24 mouse cellular contexts compared by ENCODE assay signal in the genomic region with DNA sequence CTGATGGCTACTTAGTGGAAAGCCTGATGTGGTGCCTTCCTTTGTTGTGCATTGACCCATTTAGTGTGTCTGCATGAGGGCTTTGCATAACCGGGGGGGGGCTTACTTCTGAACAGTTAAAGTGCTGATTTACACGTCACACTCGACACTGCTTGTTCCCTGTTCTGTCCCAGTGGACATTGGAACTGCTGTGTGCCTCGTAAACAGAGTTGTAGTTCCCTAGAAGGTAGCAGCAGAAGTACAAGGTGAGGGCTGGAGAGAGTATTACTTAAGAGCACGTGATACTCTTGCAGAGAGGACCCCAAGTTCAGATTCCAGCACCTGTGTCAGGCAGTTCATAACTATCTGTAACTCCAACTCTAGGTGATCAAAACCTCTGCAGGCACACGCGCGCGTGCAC.
DNase-seq lines count a peak whose midpoint lies in the region; ATAC-seq and TF ChIP-seq lines count a peak whose summit lies in the region.
"Had no signal": no experiment of that assay in that cellular context is flagged by ENCODE, and none has a peak within 500 bp of the region (broad histone marks: within the 10 kb centered on the region; RNA-seq: fewer than 3 reads in every experiment).

No protein-coding gene starts in this region.

- peaks cover 87% of the 10 kb centered on the region for H3K79me2 ChIP-seq in CH12.LX (replicated peaks; ENCODE audit: control insufficient read depth, extremely low read depth, insufficient read depth, poor library complexity, severe bottlenecking)

- no peak overlapping the region for H3K4me2 ChIP-seq in kidney, embryonic 16.5 days (replicated peaks; ENCODE audit: low read depth, low read length)
- no peak overlapping the region for H3K4me2 ChIP-seq in kidney, embryonic 15.5 days
- H3K4me2 ChIP-seq in liver, embryonic 16.5 days (ENCODE audit: low read depth, low read length) = no peak overlapping the region
- no peak overlapping the region for H3K4me2 ChIP-seq in liver, embryonic 12.5 days
- H3K4me2 ChIP-seq in CH12.LX (ENCODE audit: insufficient read depth, low read depth, poor library complexity, severe bottlenecking) = peak overlapping the region; percentile 6; the same call in 1 of the 2 replicates
- H3K4me2 ChIP-seq: forebrain, embryonic 13.5 days; heart, embryonic 13.5 days; hindbrain, embryonic 14.5 days had no signal

- H3K4me1 ChIP-seq in kidney, embryonic 16.5 days (ENCODE audit: insufficient read depth, low read length) = peaks cover 8% of the 10 kb centered on the region; the same call in 1 of the 2 replicates
- H3K4me1 ChIP-seq in kidney, embryonic 15.5 days = peaks cover 13% of the 10 kb centered on the region; the same call in 1 of the 2 replicates
- no peaks in the 10 kb centered on the region for H3K4me1 ChIP-seq in liver, embryonic 16.5 days (ENCODE audit: control insufficient read depth, low read depth, low read length)
- no peaks in the 10 kb centered on the region for H3K4me1 ChIP-seq in liver, embryonic 12.5 days
- H3K4me1 ChIP-seq in CH12.LX (ENCODE audit: control insufficient read depth in 1 of 2, insufficient read depth in 2 of 2) = peaks cover 23 to 84% of the 10 kb centered on the region in 2 experiments

- dilution Hi-C loops in CH12.LX (cut with MboI; ENCODE audit: extremely low pct_ligation_motif_present, extremely low pct_unique_long_range_greater_than_20kb, low sequenced_read_pairs) = no loop called here

- no peak for TF ChIP-seq EP300 in CH12.LX (IDR thresholded peaks at IDR 0.05; ENCODE audit: low read length)

- TF ChIP-seq POLR2A in CH12.LX (IDR thresholded peaks at IDR 0.05; ENCODE audit: low read depth, low read length) = no peak

- WGBS in kidney, embryonic 16.5 days = 74% methylated on average over 9 of the region's 9 CpGs
- 77% methylated on average over 9 of the region's 9 CpGs for WGBS in kidney, embryonic 15.5 days
- 70% methylated on average over 9 of the region's 9 CpGs for WGBS in liver, embryonic 16.5 days (ENCODE audit: insufficient replicate concordance)
- WGBS in liver, embryonic 12.5 days (ENCODE audit: insufficient replicate concordance) = 69% methylated on average over 9 of the region's 9 CpGs

- H3K36me3 ChIP-seq in kidney, embryonic 16.5 days (ENCODE audit: insufficient read depth, low read length) = no peaks in the 10 kb centered on the region
- no peaks in the 10 kb centered on the region for H3K36me3 ChIP-seq in kidney, embryonic 15.5 days
- H3K36me3 ChIP-seq in liver, embryonic 16.5 days (ENCODE audit: control insufficient read depth, insufficient read depth) = no peaks in the 10 kb centered on the region
- H3K36me3 ChIP-seq in liver, embryonic 12.5 days = no peaks in the 10 kb centered on the region
- peaks cover 31 to 74% of the 10 kb centered on the region in 2 experiments for H3K36me3 ChIP-seq in CH12.LX (replicated peaks in 1 of 2; ENCODE audit: control insufficient read depth in 1 of 2, insufficient read depth in 1 of 2, low read length in 1 of 2)
- H3K36me3 ChIP-seq: forebrain, embryonic 10.5 days; heart, embryonic 10.5 days; heart, embryonic 13.5 days had no signal

- no peak overlapping the region for H3K4me3 ChIP-seq in kidney, embryonic 16.5 days (ENCODE audit: low read length)
- H3K4me3 ChIP-seq in kidney, embryonic 15.5 days (replicated peaks) = no peak overlapping the region
- no peak overlapping the region for H3K4me3 ChIP-seq in liver, embryonic 16.5 days (ENCODE audit: low read depth, low read length)
- H3K4me3 ChIP-seq in liver, embryonic 12.5 days = no peak overlapping the region
- no peak overlapping the region for H3K4me3 ChIP-seq in CH12.LX (replicated peaks in 1 of 3; ENCODE audit: low read depth in 2 of 3, low read length in 2 of 3, poor library complexity in 1 of 3)
- H3K4me3 ChIP-seq: forebrain, embryonic 10.5 days; forebrain, embryonic 13.5 days; heart, adult 2 months; heart, embryonic 10.5 days; heart, embryonic 13.5 days had no signal

- ATAC-seq in kidney, embryonic 16.5 days (ENCODE audit: low FRiP score, low TSS enrichment) = peak; percentile 31; the same call in 1 of the 2 replicates
- no peak for ATAC-seq in kidney, embryonic 15.5 days (replicated peaks; ENCODE audit: low FRiP score)
- peak; percentile 51; the same call in 1 of the 2 replicates for ATAC-seq in liver, embryonic 16.5 days (ENCODE audit: low read depth)
- no peak for ATAC-seq in liver, embryonic 12.5 days
- ATAC-seq in cerebellum, adult (ENCODE audit: insufficient number of reproducible peaks, low FRiP score, low TSS enrichment) = no peak
- ATAC-seq: activated CD4-positive, CD25-positive, alpha-beta regulatory T cell, adult 4 months; CD4-positive, CD25-positive, alpha-beta regulatory T cell, adult 4 months; forebrain, embryonic 13.5 days; forebrain, embryonic 16.5 days had no signal

- TF ChIP-seq CTCF in CH12.LX (conservative IDR thresholded peaks at IDR 0.05 in 1 of 2, IDR thresholded peaks at IDR 0.05 in 1 of 2; ENCODE audit: low read depth in 2 of 2, low read length in 2 of 2) = no peak

- DNase-seq in CH12.LX (ENCODE audit: extremely low read depth) = no peak
- DNase-seq: adrenal gland, adult 8-10 months; adrenal gland, postnatal 25 days; cerebellum, adult 18-20 months; cerebellum, adult 9-10 months; cerebellum, postnatal 14 days; gastrocnemius, postnatal 10 days; gastrocnemius, postnatal 36 days; heart, adult 2 months; heart, postnatal 14 days; heart, postnatal 4 days had no signal

- no peak for TF ChIP-seq RAD21 in CH12.LX (IDR thresholded peaks at IDR 0.05; ENCODE audit: low read depth, low read length)

- no peak overlapping the region for H3K9ac ChIP-seq in kidney, embryonic 16.5 days (replicated peaks; ENCODE audit: low read length)
- H3K9ac ChIP-seq in kidney, embryonic 15.5 days = no peak overlapping the region
- H3K9ac ChIP-seq in liver, embryonic 16.5 days (ENCODE audit: low read depth, low read length) = no peak overlapping the region
- no peak overlapping the region for H3K9ac ChIP-seq in liver, embryonic 12.5 days
- no peak overlapping the region for H3K9ac ChIP-seq in CH12.LX (ENCODE audit: insufficient read depth, low read depth)
- H3K9ac ChIP-seq: forebrain, embryonic 13.5 days; heart, embryonic 13.5 days; hindbrain, embryonic 14.5 days had no signal

- no peak overlapping the region for H3K27ac ChIP-seq in kidney, embryonic 16.5 days (ENCODE audit: low read length)
- no peak overlapping the region for H3K27ac ChIP-seq in kidney, embryonic 15.5 days
- no peak overlapping the region for H3K27ac ChIP-seq in liver, embryonic 16.5 days (ENCODE audit: low read length)
- H3K27ac ChIP-seq in liver, embryonic 12.5 days = no peak overlapping the region
- H3K27ac ChIP-seq in CH12.LX (ENCODE audit: insufficient read depth, low read depth) = peak overlapping the region; percentile 25
- H3K27ac ChIP-seq: forebrain, embryonic 10.5 days; forebrain, embryonic 13.5 days; heart, adult 2 months; heart, embryonic 10.5 days; heart, embryonic 13.5 days; hindbrain, embryonic 14.5 days had no signal

- no peaks in the 10 kb centered on the region for H3K27me3 ChIP-seq in kidney, embryonic 16.5 days (ENCODE audit: insufficient read depth, low read length)
- no peaks in the 10 kb centered on the region for H3K27me3 ChIP-seq in kidney, embryonic 15.5 days
- H3K27me3 ChIP-seq in liver, embryonic 16.5 days (ENCODE audit: control insufficient read depth, insufficient read depth, low read depth, low read length) = no peaks in the 10 kb centered on the region
- no peaks in the 10 kb centered on the region for H3K27me3 ChIP-seq in liver, embryonic 12.5 days (replicated peaks)
- H3K27me3 ChIP-seq in CH12.LX (replicated peaks) = no peaks in the 10 kb centered on the region
- H3K27me3 ChIP-seq: forebrain, embryonic 13.5 days; heart, embryonic 13.5 days had no signal

- H3K9me3 ChIP-seq in kidney, embryonic 16.5 days (ENCODE audit: low read length) = no peaks in the 10 kb centered on the region
- no peaks in the 10 kb centered on the region for H3K9me3 ChIP-seq in kidney, embryonic 15.5 days (replicated peaks)
- H3K9me3 ChIP-seq in liver, embryonic 16.5 days (replicated peaks; ENCODE audit: control insufficient read depth, low read length) = no peaks in the 10 kb centered on the region
- H3K9me3 ChIP-seq in liver, embryonic 12.5 days (replicated peaks) = no peaks in the 10 kb centered on the region
- H3K9me3 ChIP-seq in CH12.LX (replicated peaks; ENCODE audit: low read length) = no peaks in the 10 kb centered on the region
- H3K9me3 ChIP-seq: forebrain, embryonic 10.5 days; forebrain, embryonic 13.5 days; heart, embryonic 10.5 days; heart, embryonic 13.5 days had no signal

- in situ Hi-C loops in CH12.LX (cut with MboI; ENCODE audit: low pct_ligation_motif_present, low pct_unique_long_range_greater_than_20kb, low sequenced_read_pairs) = no loop called here

TF ChIP-seq in CH12.LX, 34 proteins besides CTCF, POLR2A, EP300 and RAD21:
- TF ChIP-seq KAT2A (IDR thresholded peaks at IDR 0.05; ENCODE audit: insufficient replicate concordance, low read length) (no peak), SIN3A (IDR thresholded peaks at IDR 0.05; ENCODE audit: low read length) (no peak), NRF1 (IDR thresholded peaks at IDR 0.05; ENCODE audit: low read depth, low read length) (no peak), BHLHE40 (IDR thresholded peaks at IDR 0.05; ENCODE audit: low read depth, low read length) (peak; percentile 10; the same call in 1 of the 2 replicates), NELFE (IDR thresholded peaks at IDR 0.05; ENCODE audit: low read depth, low read length) (no peak)

Comparison
In these comparisons a context has a peak if more than half of its experiments do, and no peak if none do; other contexts are left out.
1. ATAC-seq: peak in kidney, embryonic 16.5 days (single experiment) and liver, embryonic 16.5 days (single experiment); none in kidney, embryonic 15.5 days (single experiment), liver, embryonic 12.5 days (single experiment) and cerebellum, adult (single experiment).